Mouse (Mus musculus): ENCODE data around the gene Klrk1. TPM values are rescaled to one million over a fixed set of nuclear protein-coding genes. Genes with fewer than 3 reads are reported as not detected.
"Not testable (repeated sequence)": the region's sequence is repeated elsewhere in the genome, so short reads cannot be mapped to it uniquely, and the experiment has no call there.

Klrk1 gene
- polyA plus RNA-seq (2014; fragmentation: Nextera tagmentation; extraction: Ambion mirVana) = 0.07 and 0.12 TPM in 2 replicates

DNA sequence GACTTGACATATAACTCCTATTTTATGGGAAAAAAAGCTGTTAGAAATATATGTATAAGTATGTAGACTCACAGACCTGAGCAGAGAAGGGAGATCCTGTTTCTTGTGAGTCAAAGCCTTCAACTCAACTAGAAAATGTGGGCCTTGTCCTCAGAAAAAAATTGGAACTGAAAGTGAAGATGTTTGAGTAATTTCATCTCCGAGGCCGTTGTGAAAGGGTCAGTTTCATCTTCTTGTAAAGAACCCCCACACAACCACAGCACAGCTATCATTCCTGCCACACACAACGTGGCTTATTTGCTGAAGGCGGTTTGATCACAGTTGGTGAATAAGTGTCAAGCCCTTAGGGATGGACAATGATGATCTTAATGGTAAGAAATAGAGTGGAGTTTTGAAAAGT lies at the start of gene Klrk1:
Klrk1 (minus strand) TSS at position 130 of the 400 bp plus-strand sequence.
- Histone ChIP-seq H3K36me3 (ENCODE audit: control insufficient read depth, insufficient read depth, low read length) (no peaks in the 10 kb centered on the region), H3K9me3 (ENCODE audit: control insufficient read depth, low read length) (no peaks in the 10 kb centered on the region), H3K4me3 (ENCODE audit: low read depth, low read length) (no peak within 1 kb of the TSS), H3K4me1 (ENCODE audit: control insufficient read depth, insufficient read depth, low read length) (no peaks in the 10 kb centered on the region), H3K27ac (ENCODE audit: low read depth, low read length) (no peak within 1 kb of the TSS), H3K27me3 (ENCODE audit: control insufficient read depth, insufficient read depth, low read length) (no peaks in the 10 kb centered on the region), H3K9ac (ENCODE audit: low read length) (no peak within 1 kb of the TSS), H3K4me2 (ENCODE audit: low read depth) (no peak within 1 kb of the TSS)
- ATAC-seq (ENCODE audit: insufficient read depth, low FRiP score, low TSS enrichment) (no peak), DNase-seq (ENCODE audit: low spot score) (no peak)
- WGBS = 82% methylated on average over 4 of the region's 4 CpGs

GRCm38 (mm10) chr6:129661301-129661700 lies 37.6 kb upstream of the Klrk1 start:
- H3K27ac ChIP-seq (ENCODE audit: low read depth, low read length); ATAC-seq (ENCODE audit: insufficient read depth, low FRiP score, low TSS enrichment); H3K36me3 ChIP-seq (ENCODE audit: control insufficient read depth, insufficient read depth, low read length); H3K9me3 ChIP-seq (ENCODE audit: control insufficient read depth, low read length); H3K4me2 ChIP-seq (ENCODE audit: low read depth); H3K4me3 ChIP-seq (ENCODE audit: low read depth, low read length); H3K27me3 ChIP-seq (ENCODE audit: control insufficient read depth, insufficient read depth, low read length); H3K9ac ChIP-seq (ENCODE audit: low read length); DNase-seq (ENCODE audit: low spot score); H3K4me1 ChIP-seq (ENCODE audit: control insufficient read depth, insufficient read depth, low read length): not testable (repeated sequence)
- WGBS = no CpG with 5 or more reads among the region's 3 CpGs

DNA sequence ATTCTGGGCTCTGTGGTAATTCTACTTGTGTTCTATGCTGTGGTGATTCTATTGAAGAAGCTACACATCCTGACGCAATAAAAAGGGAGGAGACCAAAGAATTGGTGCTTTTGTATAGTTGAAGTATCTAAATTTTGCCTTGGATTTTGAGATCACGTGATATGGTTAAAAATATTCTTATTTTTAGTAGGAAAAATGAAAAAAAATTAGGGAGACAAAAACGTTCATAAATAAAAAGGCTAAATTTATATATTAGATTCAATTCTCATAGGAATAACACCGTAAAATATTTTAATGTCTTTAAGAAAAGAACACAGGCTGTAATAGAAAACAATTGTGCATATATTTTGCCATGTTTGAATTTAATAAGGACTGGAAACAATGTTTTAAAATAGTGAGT lies 36.9 kb upstream of the Klrk1 start, which contains the start of gene Klrc2:
Klrc2 (minus strand) TSS at position 101 of the 400 bp plus-strand sequence.
- not testable (repeated sequence) for H3K9ac ChIP-seq (ENCODE audit: low read length); H3K4me2 ChIP-seq (ENCODE audit: low read depth); H3K27me3 ChIP-seq (ENCODE audit: control insufficient read depth, insufficient read depth, low read length); H3K4me3 ChIP-seq (ENCODE audit: low read depth, low read length); H3K9me3 ChIP-seq (ENCODE audit: control insufficient read depth, low read length); H3K27ac ChIP-seq (ENCODE audit: low read depth, low read length); H3K36me3 ChIP-seq (ENCODE audit: control insufficient read depth, insufficient read depth, low read length); DNase-seq (ENCODE audit: low spot score); H3K4me1 ChIP-seq (ENCODE audit: control insufficient read depth, insufficient read depth, low read length); ATAC-seq (ENCODE audit: insufficient read depth, low FRiP score, low TSS enrichment)
- 79% methylated on average over 4 of the region's 4 CpGs for WGBS

DNA sequence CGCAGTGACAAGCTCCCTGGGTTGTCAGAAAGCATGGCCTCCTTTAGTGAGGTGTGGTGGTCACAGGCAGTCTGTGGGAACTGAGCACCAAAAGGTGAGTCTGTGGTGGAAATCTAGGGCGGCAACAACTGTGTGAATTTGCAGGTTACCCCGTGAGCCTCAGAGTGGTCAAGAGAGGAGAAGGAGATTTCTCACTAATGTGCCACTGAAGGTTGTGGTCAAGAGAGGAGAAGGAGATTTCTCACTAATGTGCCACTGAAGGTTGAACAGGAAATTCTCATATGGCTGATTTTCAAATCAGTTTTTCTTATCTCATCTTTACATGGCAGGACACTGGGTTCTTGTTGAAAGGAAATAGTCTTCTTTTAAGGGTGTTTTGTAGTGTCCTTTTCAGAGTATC lies 20.4 kb upstream of the Klrk1 start:
- not testable (repeated sequence) for H3K4me2 ChIP-seq (ENCODE audit: low read depth); H3K9me3 ChIP-seq (ENCODE audit: control insufficient read depth, low read length); H3K9ac ChIP-seq (ENCODE audit: low read length); H3K4me3 ChIP-seq (ENCODE audit: low read depth, low read length); H3K36me3 ChIP-seq (ENCODE audit: control insufficient read depth, insufficient read depth, low read length); H3K4me1 ChIP-seq (ENCODE audit: control insufficient read depth, insufficient read depth, low read length); H3K27ac ChIP-seq (ENCODE audit: low read depth, low read length); ATAC-seq (ENCODE audit: insufficient read depth, low FRiP score, low TSS enrichment); DNase-seq (ENCODE audit: low spot score); H3K27me3 ChIP-seq (ENCODE audit: control insufficient read depth, insufficient read depth, low read length)
- WGBS = 71% methylated on average over 1 of the region's 3 CpGs

DNA sequence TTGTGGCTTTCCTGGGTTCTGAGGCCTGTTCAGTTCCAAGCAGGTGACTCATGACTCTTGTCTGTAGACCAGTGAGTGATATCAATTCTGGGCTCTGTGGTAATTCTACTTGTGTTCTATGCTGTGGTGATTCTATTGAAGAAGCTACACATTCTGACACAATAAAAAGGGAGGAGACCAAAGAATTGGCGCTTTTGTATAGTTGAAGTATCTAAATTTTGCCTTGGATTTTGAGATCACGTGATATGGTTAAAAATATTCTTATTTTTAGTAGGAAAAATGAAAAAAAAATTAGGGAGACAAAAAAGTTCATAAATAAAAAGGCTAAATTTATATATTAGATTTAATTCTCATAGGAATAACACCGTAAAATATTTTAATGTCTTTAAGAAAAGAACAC lies 19.6 kb upstream of the Klrk1 start, which contains the start of gene Klrc3:
Klrc3 (minus strand) TSS at position 101 of the 400 bp plus-strand sequence.
- H3K36me3 ChIP-seq (ENCODE audit: control insufficient read depth, insufficient read depth, low read length); H3K9me3 ChIP-seq (ENCODE audit: control insufficient read depth, low read length); H3K9ac ChIP-seq (ENCODE audit: low read length); H3K27me3 ChIP-seq (ENCODE audit: control insufficient read depth, insufficient read depth, low read length); H3K4me2 ChIP-seq (ENCODE audit: low read depth); ATAC-seq (ENCODE audit: insufficient read depth, low FRiP score, low TSS enrichment); H3K27ac ChIP-seq (ENCODE audit: low read depth, low read length); H3K4me3 ChIP-seq (ENCODE audit: low read depth, low read length); H3K4me1 ChIP-seq (ENCODE audit: control insufficient read depth, insufficient read depth, low read length); DNase-seq (ENCODE audit: low spot score): not testable (repeated sequence)
- 90% methylated on average over 3 of the region's 3 CpGs for WGBS

DNA sequence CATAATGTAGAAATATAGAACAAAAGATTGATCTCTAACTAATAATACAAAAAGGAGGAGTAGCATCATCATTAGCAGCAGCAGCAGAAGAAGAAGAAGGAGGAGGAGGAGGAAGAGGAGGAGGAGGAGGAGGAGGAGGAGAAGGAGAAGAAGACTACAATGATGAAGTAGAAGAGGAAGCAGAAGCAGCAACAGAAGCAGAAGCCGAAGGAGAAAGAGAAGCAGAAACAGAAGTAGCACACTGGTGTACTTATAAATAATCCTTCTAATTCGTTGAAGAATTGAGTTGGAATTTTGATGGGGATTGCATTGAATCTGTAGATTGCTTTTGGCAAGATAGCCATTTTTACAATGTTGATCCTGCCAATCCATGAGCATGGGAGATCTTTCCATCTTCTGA lies 7.4 kb upstream of the Klrk1 start:
- not testable (repeated sequence) for H3K36me3 ChIP-seq (ENCODE audit: control insufficient read depth, insufficient read depth, low read length); H3K4me1 ChIP-seq (ENCODE audit: control insufficient read depth, insufficient read depth, low read length); H3K4me2 ChIP-seq (ENCODE audit: low read depth); H3K27me3 ChIP-seq (ENCODE audit: control insufficient read depth, insufficient read depth, low read length); H3K4me3 ChIP-seq (ENCODE audit: low read depth, low read length); DNase-seq (ENCODE audit: low spot score); H3K9me3 ChIP-seq (ENCODE audit: control insufficient read depth, low read length); ATAC-seq (ENCODE audit: insufficient read depth, low FRiP score, low TSS enrichment); H3K9ac ChIP-seq (ENCODE audit: low read length); H3K27ac ChIP-seq (ENCODE audit: low read depth, low read length)
- 81% methylated on average over 2 of the region's 2 CpGs for WGBS

DNA sequence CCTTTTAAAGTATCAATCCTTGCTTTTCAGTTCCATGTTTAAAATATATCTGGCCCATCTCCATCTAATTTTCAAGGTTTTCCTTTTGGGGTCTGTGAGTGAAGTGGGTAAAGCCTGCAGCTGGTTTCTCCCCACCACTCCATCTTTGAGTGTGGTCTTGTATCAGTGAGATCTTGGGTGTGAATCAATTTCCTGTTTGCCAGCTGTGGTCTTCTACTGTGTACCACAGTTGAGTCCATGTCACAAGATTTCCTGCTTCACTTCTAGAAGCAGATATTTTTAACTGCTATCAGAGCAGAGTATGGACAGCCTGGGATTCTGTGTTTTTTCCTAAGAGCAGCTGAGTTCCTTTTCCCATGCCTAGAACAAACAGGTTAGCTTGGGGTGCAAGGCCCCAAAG lies 15.3 kb downstream of the Klrk1 start:
- Histone ChIP-seq H3K27ac (ENCODE audit: low read depth, low read length) (no peak overlapping the region), H3K4me2 (ENCODE audit: low read depth) (no peak overlapping the region), H3K9ac (ENCODE audit: low read length) (no peak overlapping the region), H3K27me3 (ENCODE audit: control insufficient read depth, insufficient read depth, low read length) (no peaks in the 10 kb centered on the region), H3K4me1 (ENCODE audit: control insufficient read depth, insufficient read depth, low read length) (no peaks in the 10 kb centered on the region), H3K9me3 (ENCODE audit: control insufficient read depth, low read length) (no peaks in the 10 kb centered on the region), H3K4me3 (ENCODE audit: low read depth, low read length) (no peak overlapping the region), H3K36me3 (ENCODE audit: control insufficient read depth, insufficient read depth, low read length) (no peaks in the 10 kb centered on the region)
- no peak for ATAC-seq (ENCODE audit: insufficient read depth, low FRiP score, low TSS enrichment)
- no peak for DNase-seq (ENCODE audit: low spot score)

DNA sequence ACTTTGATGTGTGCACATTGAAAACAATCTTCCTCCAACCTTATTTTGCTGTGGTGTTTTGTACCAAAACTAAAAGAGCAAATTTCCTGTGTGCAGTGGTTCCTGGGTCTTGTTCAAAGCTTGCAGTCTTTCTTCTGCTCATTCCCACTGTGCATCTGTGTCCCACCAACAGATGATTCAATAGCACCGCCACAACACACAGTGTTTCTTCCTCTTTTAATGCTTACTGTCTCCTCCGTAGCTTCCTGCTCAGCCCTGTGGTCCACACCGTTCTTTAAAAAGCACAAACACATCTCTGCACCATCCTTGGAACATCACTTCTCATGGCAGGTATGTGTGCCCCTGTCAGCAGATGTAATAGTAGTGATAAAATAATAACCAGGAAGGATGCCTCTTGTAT lies 32.2 kb downstream of the Klrk1 start, which contains the start of gene Klrd1:
Klrd1 (plus strand) TSS at position 275 of the 400 bp plus-strand sequence.
- H3K36me3 ChIP-seq (ENCODE audit: control insufficient read depth, insufficient read depth, low read length) = no peaks in the 10 kb centered on the region
- ATAC-seq (ENCODE audit: insufficient read depth, low FRiP score, low TSS enrichment) (no peak), DNase-seq (ENCODE audit: low spot score) (no peak)
- H3K4me3 ChIP-seq (ENCODE audit: low read depth, low read length) = no peak within 1 kb of the TSS
- 80% methylated on average over 3 of the region's 3 CpGs for WGBS
- H3K27ac ChIP-seq (ENCODE audit: low read depth, low read length) = no peak within 1 kb of the TSS
- H3K9me3 ChIP-seq (ENCODE audit: control insufficient read depth, low read length) = no peaks in the 10 kb centered on the region
- no peaks in the 10 kb centered on the region for H3K27me3 ChIP-seq (ENCODE audit: control insufficient read depth, insufficient read depth, low read length)
- H3K4me2 ChIP-seq (ENCODE audit: low read depth) = no peak within 1 kb of the TSS
- no peaks in the 10 kb centered on the region for H3K4me1 ChIP-seq (ENCODE audit: control insufficient read depth, insufficient read depth, low read length)
- no peak within 1 kb of the TSS for H3K9ac ChIP-seq (ENCODE audit: low read length)

GRCm38 (mm10) chr6:129583014-129583413 lies 40.6 kb downstream of the Klrk1 start:
- Histone ChIP-seq H3K27me3 (ENCODE audit: control insufficient read depth, insufficient read depth, low read length) (no peaks in the 10 kb centered on the region), H3K27ac (ENCODE audit: low read depth, low read length) (no peak overlapping the region)
- no peak for ATAC-seq (ENCODE audit: insufficient read depth, low FRiP score, low TSS enrichment)

More at GRCm38 (mm10) chr6:129583014-129583413, 40.6 kb downstream of the Klrk1 start:
- Histone ChIP-seq H3K4me1 (ENCODE audit: control insufficient read depth, insufficient read depth, low read length) (no peaks in the 10 kb centered on the region), H3K4me2 (ENCODE audit: low read depth) (no peak overlapping the region), H3K4me3 (ENCODE audit: low read depth, low read length) (no peak overlapping the region), H3K36me3 (ENCODE audit: control insufficient read depth, insufficient read depth, low read length) (no peaks in the 10 kb centered on the region), H3K9me3 (ENCODE audit: control insufficient read depth, low read length) (no peaks in the 10 kb centered on the region), H3K9ac (ENCODE audit: low read length) (no peak overlapping the region)
- no peak for DNase-seq (ENCODE audit: low spot score)
- WGBS = 78% methylated on average over 3 of the region's 3 CpGs
